Mouse (Mus musculus) MEL (cell line): ENCODE results near the gene Farp1. TPM values are rescaled to one million over a fixed set of nuclear protein-coding genes. Genes with fewer than 3 reads are reported as not detected.

ENCODE experiments used
- DNase-seq: peaks from one replicate; pipeline ENCODE4 v3.0.0; 2011; ENCODE audit warnings: low read depth, low spot score
- H3K27ac ChIP-seq: 2 replicates; pipeline ENCODE4 v1.5.1; 2012; ENCODE audit warnings: low read depth, mild to moderate bottlenecking, control low read depth, low read length, moderate library complexity; ENCODE audit not compliant: control insufficient read depth
- H3K27me3 ChIP-seq, 2 experiments: fragments of 150-350 bp in 1 of 2; sonication (generic) in 1 of 2; 2 replicates each; pipeline ENCODE4 v1.6.1; 2012; ENCODE audit warnings: low read length in 2 of 2, mild to moderate bottlenecking in 2 of 2, improper control_type of control experiment in 1 of 2, moderate library complexity in 1 of 2; ENCODE audit not compliant: insufficient read depth in 2 of 2, control insufficient read depth in 1 of 2
- H3K36me3 ChIP-seq, 2 experiments: 2 replicates each; pipeline ENCODE4 v1.6.1; 2012 to 2014; ENCODE audit warnings: low read length in 2 of 2, improper control_type of control experiment in 1 of 2, inconsistent platforms in 1 of 2, mild to moderate bottlenecking in 1 of 2; ENCODE audit not compliant: insufficient read depth in 2 of 2, control insufficient read depth in 1 of 2
- H3K4me1 ChIP-seq, 2 experiments: fragments of 150-350 bp in 1 of 2; sonication (generic) in 1 of 2; 2 replicates each; pipeline ENCODE4 v1.6.1; 2012; ENCODE audit warnings: low read length in 2 of 2, improper control_type of control experiment in 1 of 2, mild to moderate bottlenecking in 1 of 2; ENCODE audit not compliant: insufficient read depth in 2 of 2, control insufficient read depth in 1 of 2
- H3K4me3 ChIP-seq, 2 experiments: fragments of 150-350 bp in 1 of 2; sonication (generic) in 1 of 2; 2 replicates each; pipeline ENCODE4 v1.5.1; 2012; ENCODE audit warnings: low read depth in 2 of 2, low read length in 2 of 2, mild to moderate bottlenecking in 2 of 2, moderate library complexity in 2 of 2, control low read depth in 1 of 2, improper control_type of control experiment in 1 of 2; ENCODE audit not compliant: control insufficient read depth in 1 of 2, insufficient read depth in 1 of 2
- H3K79me2 ChIP-seq: 2 replicates; pipeline ENCODE4 v1.6.1; 2012; ENCODE audit warnings: mild to moderate bottlenecking, low read length, moderate library complexity; ENCODE audit not compliant: control insufficient read depth, poor library complexity, insufficient read depth
- H3K9ac ChIP-seq: 2 replicates; pipeline ENCODE4 v1.6.1; 2012; ENCODE audit warnings: low read depth, mild to moderate bottlenecking, control low read depth, low read length, moderate library complexity; ENCODE audit not compliant: control insufficient read depth, poor library complexity, severe bottlenecking
- H3K9me3 ChIP-seq: fragments of 150-350 bp; sonication (generic); replicated peaks from 2 replicates; pipeline ENCODE4 v1.6.1; 2012; ENCODE audit warnings: mild to moderate bottlenecking, low read length, improper control_type of control experiment, moderate library complexity; ENCODE audit not compliant: insufficient read depth
- CTCF ChIP-seq, 3 experiments: IDR thresholded peaks in 2 of 3; conservative IDR thresholded peaks in 1 of 3; 2 replicates each; pipeline ENCODE4 v1.5.1; 2011 to 2012; ENCODE audit warnings: low read length in 3 of 3, low read depth in 2 of 3, mild to moderate bottlenecking in 2 of 3, improper control_type of control experiment in 1 of 3, inconsistent platforms in 1 of 3, mixed read lengths in 1 of 3, moderate library complexity in 1 of 3; ENCODE audit not compliant: control insufficient read depth in 1 of 3, insufficient read depth in 1 of 3, poor library complexity in 1 of 3, severe bottlenecking in 1 of 3
- GABPA ChIP-seq: IDR thresholded peaks from 2 replicates; pipeline ENCODE4 v1.6.1; 2012; ENCODE audit warnings: low read depth, mild to moderate bottlenecking, inconsistent platforms, low read length, improper control_type of control experiment, moderate library complexity
- HCFC1 ChIP-seq: IDR thresholded peaks from 2 replicates; pipeline ENCODE4 v1.6.1; 2012; ENCODE audit warnings: low read depth, mild to moderate bottlenecking, inconsistent platforms, low read length, improper control_type of control experiment, moderate library complexity
- KAT2A ChIP-seq: conservative IDR thresholded peaks from 2 replicates; pipeline ENCODE4 v1.6.1; 2012; ENCODE audit warnings: low read depth, low read length, improper control_type of control experiment, inconsistent platforms
- MAX ChIP-seq: IDR thresholded peaks from 2 replicates; pipeline ENCODE4 v1.6.1; 2011; ENCODE audit warnings: low read length, improper control_type of control experiment
- MEF2A ChIP-seq: IDR thresholded peaks from 2 replicates; pipeline ENCODE4 v1.6.1; 2014; ENCODE audit warnings: low read depth, mild to moderate bottlenecking, inconsistent platforms, low read length, improper control_type of control experiment; ENCODE audit not compliant: poor library complexity, insufficient replicate concordance, severe bottlenecking; ENCODE audit errors: extremely low read depth
- MXI1 ChIP-seq: IDR thresholded peaks from 2 replicates; pipeline ENCODE4 v1.6.1; 2011; ENCODE audit warnings: mild to moderate bottlenecking, low read depth, low read length, improper control_type of control experiment
- MYB ChIP-seq: IDR thresholded peaks from 2 replicates; pipeline ENCODE4 v1.6.1; 2011; ENCODE audit warnings: mild to moderate bottlenecking, low read depth, low read length, improper control_type of control experiment
- POLR2AphosphoS2 ChIP-seq: IDR thresholded peaks from 2 replicates; pipeline ENCODE4 v1.6.1; 2011; ENCODE audit warnings: low read length, improper control_type of control experiment
- RAD21 ChIP-seq: IDR thresholded peaks from 2 replicates; pipeline ENCODE4 v1.6.1; 2011; ENCODE audit warnings: mild to moderate bottlenecking, low read depth, low read length, improper control_type of control experiment
- SIN3A ChIP-seq: IDR thresholded peaks from 2 replicates; pipeline ENCODE4 v1.6.1; 2012; ENCODE audit warnings: low read length, improper control_type of control experiment, inconsistent platforms
- SMC3 ChIP-seq: IDR thresholded peaks from 2 replicates; pipeline ENCODE4 v1.6.1; 2011; ENCODE audit warnings: low read depth, low read length, improper control_type of control experiment
- TCF12 ChIP-seq: IDR thresholded peaks from 2 replicates; pipeline ENCODE4 v1.6.1; 2014; ENCODE audit warnings: low read depth, mild to moderate bottlenecking, inconsistent platforms, low read length, improper control_type of control experiment, moderate library complexity
- USF2 ChIP-seq, 2 experiments: IDR thresholded peaks; 2 replicates each; pipeline ENCODE4 v1.6.1; 2011 to 2012; ENCODE audit warnings: improper control_type of control experiment in 2 of 2, low read length in 2 of 2, borderline replicate concordance in 1 of 2, inconsistent platforms in 1 of 2, low read depth in 1 of 2, mild to moderate bottlenecking in 1 of 2; ENCODE audit not compliant: insufficient read depth in 1 of 2
- ZNF384 ChIP-seq: IDR thresholded peaks from 2 replicates; pipeline ENCODE4 v1.6.1; 2012; ENCODE audit warnings: low read depth, mild to moderate bottlenecking, inconsistent platforms, low read length, improper control_type of control experiment
- polyA plus RNA-seq, 2 experiments: library from polyadenylated mRNA; stranded (reverse) in 1 of 2; unstranded in 1 of 2; fragments of >175 nt in 1 of 2; fragments of >200 nt in 1 of 2; gene quantifications; 2 replicates each; pipeline versions ENCODE4 v1.2.1 to v1.2.4; 2012; ENCODE audit warnings: low replicate concordance in 2 of 2, low read depth in 1 of 2; ENCODE audit not compliant: insufficient read length in 2 of 2, insufficient read depth in 1 of 2, missing spikeins in 1 of 2
- total RNA-seq: library from RNA; depleted of rRNA; stranded (reverse); fragments of 300-350 nt; gene quantifications from 2 replicates; pipeline ENCODE4 v1.2.3, GENCODE M21; 2012

Farp1 gene
- total and polyA plus RNA-seq, 3 experiments: 0.62 to 1.1 TPM; not detected in 1

DNA sequence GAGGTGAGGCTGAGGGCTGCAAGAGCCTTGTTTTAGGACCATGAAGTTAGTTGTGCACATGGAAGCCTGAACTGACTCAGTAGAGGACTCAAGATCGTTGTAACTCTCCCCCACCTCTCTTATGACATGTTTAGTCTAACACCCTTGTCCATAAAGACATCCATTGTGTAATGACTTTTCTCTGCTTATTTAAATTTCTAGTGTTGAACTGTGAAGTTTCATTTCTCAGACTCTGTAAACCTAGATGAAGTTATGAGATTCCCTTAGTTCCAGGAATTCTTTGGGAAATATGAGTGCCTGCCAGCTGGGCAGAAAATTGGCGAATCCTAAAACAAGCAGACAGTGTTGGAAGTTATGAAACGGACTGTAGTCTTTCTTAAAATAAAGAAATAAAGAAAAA, 170.5 kb downstream of the Farp1 start:
- Histone ChIP-seq H3K36me3 (no peaks in the 10 kb centered on the region), H3K27me3 (peaks cover 0 to 2% of the 10 kb centered on the region in 2 experiments; a peak in 1 of 4 replicates), H3K9ac (no peak overlapping the region), H3K4me1 (no peaks in the 10 kb centered on the region), H3K9me3 (no peaks in the 10 kb centered on the region), H3K79me2 (no peaks in the 10 kb centered on the region), H3K27ac (no peak overlapping the region), H3K4me3 (no peak overlapping the region)
- no peak for TF ChIP-seq KAT2A
- no peak for TF ChIP-seq MXI1
- TF ChIP-seq GABPA: no peak
- no peak for TF ChIP-seq MAX
- no peak for TF ChIP-seq RAD21
- TF ChIP-seq MYB: no peak
- no peak for TF ChIP-seq USF2 (IDR thresholded peaks at IDR 0.05; ENCODE audit: borderline replicate concordance in 1 of 2, insufficient read depth in 1 of 2, low read depth in 1 of 2, low read length in 2 of 2)
- no peak for TF ChIP-seq HCFC1
- TF ChIP-seq SMC3: no peak
- no peak for TF ChIP-seq TCF12
- TF ChIP-seq SIN3A: no peak
- no peak for DNase-seq

- no peak for TF ChIP-seq MEF2A
- TF ChIP-seq POLR2AphosphoS2: no peak
- TF ChIP-seq SIN3A: no peak
- peaks cover 0 to 2% of the 10 kb centered on the region in 2 experiments; a peak in 1 of 4 replicates for H3K27me3 ChIP-seq
- H3K9ac ChIP-seq: no peak overlapping the region
- no peaks in the 10 kb centered on the region for H3K79me2 ChIP-seq
- DNase-seq: no peak
- no peak overlapping the region for H3K27ac ChIP-seq
- H3K4me3 ChIP-seq: no peak overlapping the region
- no peaks in the 10 kb centered on the region for H3K36me3 ChIP-seq
- no peaks in the 10 kb centered on the region for H3K9me3 ChIP-seq
- no peaks in the 10 kb centered on the region for H3K4me1 ChIP-seq
Observed at GRCm38 (mm10) chr14:121207441-121208158, 172.6 kb downstream of the Farp1 start.

DNA sequence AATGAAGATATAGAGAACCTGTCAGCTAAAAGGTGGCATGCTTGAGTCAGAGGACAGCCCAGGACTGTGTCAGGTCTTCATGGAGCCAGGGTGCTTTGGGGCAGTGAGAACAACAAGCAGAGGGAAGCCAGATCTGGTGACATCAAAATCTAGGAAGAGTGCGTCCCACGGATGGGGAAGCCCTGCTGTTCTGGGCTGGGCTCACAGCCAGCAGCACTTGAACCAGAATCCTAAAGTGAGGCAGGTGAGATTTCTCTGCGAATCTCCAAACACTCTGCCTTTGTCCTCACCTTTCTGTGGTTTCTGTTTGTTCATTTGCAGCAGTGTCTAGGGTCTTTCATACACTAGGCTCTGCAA, 173.1 kb downstream of the Farp1 start:
- no peak overlapping the region for H3K27ac ChIP-seq

More for the DNA sequence above, 173.1 kb downstream of the Farp1 start:
- TF ChIP-seq ZNF384 (no peak), CTCF (IDR thresholded peaks at IDR 0.05 in 2 of 3, conservative IDR thresholded peaks at IDR 0.05 in 1 of 3; ENCODE audit: control insufficient read depth in 1 of 3, insufficient read depth in 1 of 3, low read depth in 2 of 3, low read length in 3 of 3, poor library complexity in 1 of 3, severe bottlenecking in 1 of 3) (no peak)
- Histone ChIP-seq H3K36me3 (no peaks in the 10 kb centered on the region), H3K79me2 (no peaks in the 10 kb centered on the region), H3K9me3 (no peaks in the 10 kb centered on the region), H3K4me3 (no peak overlapping the region), H3K27me3 (peaks cover 0 to 2% of the 10 kb centered on the region in 2 experiments; a peak in 1 of 4 replicates), H3K4me1 (no peaks in the 10 kb centered on the region), H3K9ac (no peak overlapping the region)
- no peak for DNase-seq
